Mouse (Mus musculus) 416B (cell line): ENCODE data around the gene Podxl.

Experiments
- DNase-seq: peaks from one replicate; pipeline ENCODE4 v3.0.0; 2011; ENCODE audit warnings: low read depth

Gene Podxl

DNA sequence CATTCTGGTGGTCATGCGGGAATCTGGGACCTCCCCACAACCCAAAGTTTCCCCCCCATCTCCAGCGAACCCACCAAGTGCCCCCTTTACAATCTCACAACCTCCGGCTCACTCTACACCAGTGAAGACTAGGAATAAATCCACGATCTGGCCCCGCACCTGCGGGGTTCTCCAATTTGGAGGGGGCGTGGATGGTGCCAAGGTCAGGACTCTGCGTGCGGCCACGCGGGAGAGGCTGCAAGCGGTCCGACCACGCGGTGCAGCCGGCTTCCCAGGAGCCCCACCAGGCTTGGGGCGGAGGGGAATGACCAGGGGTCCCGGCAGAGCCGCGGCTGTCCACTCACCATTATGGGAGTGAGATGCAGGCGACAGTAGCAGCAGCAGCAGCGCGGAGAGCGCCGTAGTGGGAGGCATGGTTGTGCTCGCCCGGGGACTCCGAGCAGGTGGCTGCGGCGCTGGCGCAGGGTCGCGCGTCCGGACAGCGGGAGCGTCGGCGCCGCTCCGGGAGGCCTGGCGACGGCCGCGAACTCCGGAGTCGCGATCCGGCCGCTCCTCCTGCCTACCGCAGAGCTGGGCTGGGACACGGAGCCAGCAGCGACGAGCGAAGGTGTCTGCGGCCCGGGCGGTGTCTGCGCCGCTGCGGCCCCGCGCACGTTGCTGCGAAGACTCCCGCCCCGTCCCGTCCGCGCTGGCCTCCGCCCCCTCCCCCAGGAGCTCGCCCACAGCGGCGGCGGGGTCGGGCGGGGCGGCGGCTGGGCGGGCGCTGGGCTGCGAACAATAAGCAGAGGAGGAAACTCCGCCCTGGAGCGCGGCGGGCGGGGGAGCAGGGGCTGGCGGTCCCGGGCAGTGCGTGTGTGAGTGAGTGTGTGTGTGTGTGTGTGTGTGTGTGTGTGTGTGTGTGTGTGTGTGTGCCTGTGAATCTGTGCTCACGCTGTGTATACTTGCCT is at the start of gene Podxl:
Podxl (minus strand) TSS at position 747 of the 947 bp plus-strand sequence.
- DNase-seq: peak; percentile 79

DNA sequence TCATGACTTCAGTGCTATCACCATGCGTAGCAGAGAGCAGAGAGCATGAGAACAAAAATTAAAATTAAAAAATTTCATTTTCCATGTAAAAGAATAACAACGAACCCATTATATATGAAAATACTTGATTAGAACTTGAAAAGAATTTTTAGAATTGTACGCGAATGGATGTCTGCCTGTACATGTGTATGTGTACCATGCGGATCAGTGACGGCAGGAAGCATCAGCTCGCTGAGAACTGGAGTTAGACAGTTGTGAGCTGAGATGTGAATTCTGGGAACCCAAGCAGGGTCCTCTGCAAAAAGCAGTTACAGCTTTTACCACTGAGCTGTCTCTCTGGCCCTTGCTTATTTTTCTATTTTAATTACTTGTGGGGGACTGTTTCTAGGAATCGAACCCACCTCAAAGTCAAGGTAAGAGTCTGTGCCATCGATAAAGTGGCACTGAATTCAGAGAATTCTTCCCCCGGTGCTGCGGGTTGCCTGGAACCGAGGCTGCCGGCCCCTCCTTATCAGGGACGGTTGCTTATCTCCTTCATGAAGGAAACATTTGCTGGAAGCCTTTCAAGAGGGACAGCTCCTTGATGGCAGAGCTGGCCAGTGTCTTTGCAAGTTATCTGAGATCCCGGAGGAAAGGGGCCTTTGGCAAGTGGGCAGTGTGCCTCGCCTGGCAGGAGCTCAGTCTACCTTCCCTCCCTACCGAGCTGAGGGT is 48.9 kb upstream of the Podxl start:
- peak; percentile 53 for DNase-seq

DNA sequence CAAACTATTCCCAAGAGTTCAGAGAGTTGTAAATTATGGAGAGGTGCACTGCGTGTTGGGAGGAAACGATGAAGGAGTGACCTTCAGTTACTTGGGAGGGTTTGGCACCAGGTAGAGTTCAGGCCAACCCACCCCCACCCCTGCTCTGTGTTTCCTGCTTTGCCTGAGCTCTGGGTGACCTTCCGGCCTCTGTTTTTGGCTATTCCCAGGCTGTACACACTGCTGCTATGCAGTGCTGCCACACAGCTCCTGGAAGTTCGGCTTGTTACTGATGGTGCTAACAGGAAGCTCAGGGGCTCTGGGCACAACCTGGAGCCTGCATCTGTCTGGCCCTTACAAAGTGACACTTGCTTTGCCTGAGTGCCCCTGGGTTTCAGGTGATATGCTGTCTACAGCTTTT is 42.6 kb upstream of the Podxl start:
- no peak for DNase-seq

DNA sequence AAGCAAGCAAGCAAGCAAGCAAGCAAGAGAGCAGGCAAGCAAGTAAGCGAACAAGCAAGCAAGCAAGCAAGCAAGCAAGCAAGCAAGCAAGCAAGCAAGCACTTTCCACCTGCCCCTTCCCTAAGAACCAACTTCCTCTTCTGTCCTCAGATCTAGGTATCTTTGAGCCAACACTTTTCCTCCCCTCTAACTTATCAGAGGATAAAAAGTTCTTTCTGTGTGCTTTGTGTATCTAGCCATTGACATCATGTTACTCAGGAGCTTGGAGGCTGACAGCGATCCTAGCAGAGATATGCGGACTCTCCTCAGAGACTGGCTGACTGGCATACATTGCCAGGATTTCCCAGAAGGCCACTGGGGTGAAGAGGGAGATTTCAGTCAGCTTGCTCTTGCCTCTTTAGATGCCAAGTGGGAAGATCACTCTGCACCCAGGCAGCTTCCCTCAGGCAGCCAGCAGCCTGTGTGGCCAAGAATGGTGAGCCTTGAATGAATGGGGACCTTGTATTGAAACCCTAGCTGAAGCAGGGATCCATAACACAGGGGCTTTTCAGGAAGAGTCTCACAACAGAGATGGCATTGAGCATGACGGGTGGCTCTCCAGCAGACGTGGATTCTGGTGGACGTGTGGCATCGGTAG is 41.0 kb upstream of the Podxl start:
- no peak for DNase-seq

DNA sequence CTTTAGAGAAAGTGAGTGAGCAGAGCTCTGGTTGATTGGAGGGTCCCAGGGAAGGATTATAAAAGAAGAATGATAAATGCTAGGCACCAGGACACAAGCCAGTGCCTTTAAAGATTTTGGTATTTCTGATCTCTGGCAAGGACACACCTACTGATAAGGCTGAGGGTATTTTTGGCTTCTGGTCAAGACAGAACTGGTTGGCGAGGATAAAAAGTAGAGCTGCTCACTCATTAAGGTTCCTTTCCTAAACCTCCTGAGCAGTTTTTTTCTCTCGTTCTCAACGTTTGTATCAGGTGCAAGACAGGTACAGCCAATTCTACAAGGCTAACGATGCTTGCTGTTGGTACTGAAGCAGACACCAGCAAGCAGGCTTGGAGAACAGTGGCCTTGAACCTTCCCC is 38.7 kb upstream of the Podxl start:
- no peak for DNase-seq

DNA sequence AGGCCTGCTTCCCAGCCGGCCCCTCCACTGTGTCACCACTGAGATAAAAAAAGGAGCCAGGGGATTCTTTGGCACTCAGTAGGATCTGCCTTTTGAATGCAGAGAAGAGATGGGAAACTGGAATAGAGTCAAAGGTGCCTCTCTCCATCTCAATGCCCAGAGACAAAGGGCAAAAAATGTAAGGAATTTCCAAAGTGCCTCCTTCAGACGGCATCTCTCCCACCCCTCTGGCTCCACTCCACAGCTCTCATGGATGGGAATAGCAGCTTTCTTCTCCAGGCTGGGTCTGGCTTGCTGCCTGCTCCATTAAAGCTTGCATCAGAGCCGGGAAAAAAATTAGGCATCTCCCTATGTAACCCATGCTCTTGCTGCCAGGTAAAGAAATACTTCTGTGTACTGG is 37.4 kb upstream of the Podxl start:
- DNase-seq: no peak

DNA sequence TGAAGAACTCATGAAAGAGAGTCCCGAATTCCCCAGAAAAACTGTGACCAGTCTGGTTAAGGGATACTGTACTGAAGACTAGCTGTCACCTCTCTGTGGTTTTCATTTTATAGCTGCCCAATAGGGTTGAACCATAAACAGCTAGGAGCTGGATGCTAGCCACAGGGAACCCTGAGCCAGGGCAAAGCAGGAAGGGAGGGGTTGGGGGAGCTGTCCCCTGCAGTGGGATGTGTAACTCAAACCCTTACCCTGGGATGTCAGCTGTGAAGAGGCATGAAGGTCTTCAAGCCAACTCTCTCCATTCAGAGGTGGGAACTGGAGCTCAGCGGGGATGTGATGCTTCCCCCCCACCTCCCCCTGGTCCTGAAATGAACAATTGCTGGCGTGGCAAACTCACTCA is 36.1 kb upstream of the Podxl start:
- no peak for DNase-seq

DNA sequence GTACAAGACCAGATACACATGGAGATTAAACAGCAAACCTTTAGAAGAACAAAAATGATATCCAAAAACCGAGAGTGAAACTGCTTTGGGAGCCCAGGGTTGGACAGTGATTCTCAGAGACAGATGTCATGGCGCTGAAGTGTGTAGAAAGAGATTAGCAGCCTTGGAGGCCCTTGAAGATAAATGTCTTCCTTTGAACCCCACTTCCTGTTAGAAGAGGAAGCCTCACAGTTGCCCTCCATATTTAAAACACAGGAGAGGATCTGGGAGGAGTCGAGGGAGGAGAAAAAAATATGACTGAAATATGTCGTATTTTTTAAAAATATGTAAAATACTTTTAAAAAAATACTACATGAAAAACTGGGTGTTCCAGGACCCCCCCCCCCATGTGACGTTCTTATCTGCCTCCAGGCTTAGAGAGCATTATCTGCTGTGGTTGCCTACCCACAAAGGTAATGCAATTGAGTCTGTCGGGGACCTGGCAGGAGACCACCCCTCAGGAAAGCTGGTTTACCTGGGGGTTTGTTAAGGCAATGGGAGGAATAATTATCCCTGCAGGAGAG is 34.6 kb upstream of the Podxl start:
- peak; percentile 32 for DNase-seq

DNA sequence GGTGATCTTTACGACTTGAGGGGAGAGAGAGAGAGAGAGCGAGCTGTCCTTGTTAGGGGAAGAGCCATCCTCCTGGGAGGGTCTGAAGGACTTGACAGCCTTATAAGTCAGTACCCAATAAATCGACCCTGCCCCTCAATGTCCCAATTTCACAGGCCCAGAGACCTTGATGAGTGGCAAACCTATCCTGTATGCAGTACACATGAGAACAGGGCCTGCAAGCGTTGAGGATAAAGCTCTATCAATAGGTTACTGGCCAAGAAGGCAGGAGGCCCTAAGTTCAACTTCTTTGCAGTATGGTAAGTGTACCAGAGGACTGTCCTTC is 33.3 kb upstream of the Podxl start:
- DNase-seq: no peak

DNA sequence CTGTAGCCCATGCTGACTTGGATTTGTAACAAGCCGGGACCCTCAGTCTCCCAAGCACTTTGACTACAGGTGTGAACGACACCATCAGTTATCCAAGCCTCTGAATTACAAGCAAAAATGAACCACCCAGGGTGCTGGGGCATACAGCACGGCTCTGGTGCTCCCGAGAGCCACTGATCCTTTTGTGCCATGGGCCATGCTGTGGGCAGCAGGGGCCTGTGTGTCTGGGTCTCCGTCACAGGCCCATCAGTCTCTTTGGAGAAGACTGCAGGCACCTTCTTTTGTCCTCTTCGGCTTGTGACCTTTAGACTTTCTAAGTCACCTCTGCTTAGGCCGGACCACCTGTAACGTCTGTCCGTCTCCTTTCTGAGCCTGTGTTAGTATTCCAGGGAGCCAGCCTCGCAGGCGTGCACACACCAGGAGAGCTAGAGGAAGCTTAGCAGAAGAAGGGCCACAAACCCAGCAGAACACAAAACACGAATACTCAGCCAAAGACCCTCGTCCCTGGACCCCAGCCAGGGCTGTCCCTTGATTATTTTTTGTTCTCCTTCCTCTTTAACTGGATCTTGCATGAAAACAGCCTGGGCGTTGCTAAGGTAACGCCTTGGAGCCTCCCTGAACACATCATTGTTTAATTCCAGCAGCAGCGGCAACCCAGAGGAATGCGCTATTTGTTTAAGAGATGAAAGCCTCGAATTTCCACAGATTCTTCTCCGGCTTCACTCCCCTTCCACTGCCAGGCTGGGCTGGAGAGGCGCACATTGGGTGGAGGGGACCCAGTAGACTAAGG is 32.8 kb upstream of the Podxl start:
- no peak for DNase-seq

DNA sequence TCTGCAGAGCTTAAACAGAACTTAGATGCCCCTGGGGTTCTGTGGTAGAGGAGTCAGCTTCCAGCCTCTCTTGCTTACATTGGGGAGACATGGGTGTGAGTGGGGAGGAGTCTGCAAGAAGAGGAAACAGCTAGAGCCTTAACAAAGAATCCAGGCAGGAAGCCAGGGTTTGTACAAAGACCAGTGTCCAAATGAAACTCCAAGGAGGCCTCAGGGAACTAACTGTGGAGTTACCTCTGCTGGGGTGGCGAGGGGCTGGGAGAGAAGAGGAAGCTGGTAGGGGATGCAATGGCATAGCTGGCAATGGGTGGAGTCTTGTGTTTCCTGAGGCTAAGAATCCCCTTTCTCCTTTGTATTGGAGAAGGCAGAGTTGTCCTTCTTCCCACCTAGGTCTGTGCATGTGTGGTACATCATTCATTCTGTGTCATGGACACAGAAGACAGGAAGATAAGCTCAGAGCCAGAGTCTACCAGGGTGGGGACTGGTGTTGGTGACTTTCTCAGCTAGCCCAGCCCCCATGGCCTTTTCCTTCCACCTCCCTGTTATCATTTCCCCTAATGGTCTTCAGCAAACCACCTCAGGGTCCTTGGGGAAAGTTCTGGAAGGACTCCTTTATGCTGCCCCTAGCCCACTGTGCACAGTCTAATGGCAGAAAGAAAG is 28.9 kb upstream of the Podxl start:
- DNase-seq: peak; percentile 16

DNA sequence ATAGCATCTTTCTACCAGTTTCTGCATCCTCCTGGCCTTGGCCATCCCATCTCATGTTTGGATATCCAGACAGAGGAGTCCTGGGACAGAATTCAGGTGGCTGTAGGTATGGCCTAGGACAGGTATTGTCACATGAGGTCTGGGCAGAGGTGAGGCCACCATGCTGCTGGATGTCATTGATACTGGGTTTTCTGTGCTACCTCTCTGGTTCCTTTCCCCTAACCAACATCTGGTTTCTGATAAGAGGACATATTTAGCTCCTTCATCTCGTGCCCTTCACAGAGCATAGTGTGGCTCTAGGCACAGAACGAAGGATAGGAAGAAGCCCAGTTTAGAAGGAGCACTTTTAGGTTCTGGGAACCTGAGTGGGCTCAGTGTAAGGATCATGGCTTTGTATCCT is 28.3 kb upstream of the Podxl start:
- no peak for DNase-seq

DNA sequence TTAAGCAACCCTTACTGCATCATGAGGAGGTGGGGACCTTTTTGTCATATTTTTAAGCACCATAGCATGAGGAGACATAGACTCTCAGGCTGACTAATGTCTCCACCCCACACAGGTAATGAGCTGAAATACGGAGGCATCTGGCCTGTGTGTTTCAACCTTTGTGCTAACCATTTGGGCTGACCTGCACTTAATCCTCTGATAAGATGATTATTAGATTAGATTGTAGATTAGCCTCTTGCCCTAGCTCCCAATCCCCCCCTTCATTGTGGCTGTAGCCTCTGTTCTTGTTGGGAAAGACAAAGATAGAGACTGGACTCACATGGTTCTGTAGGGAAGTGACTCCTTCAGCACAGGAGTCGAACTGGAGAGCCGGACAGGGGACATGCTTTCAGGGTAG is 27.9 kb upstream of the Podxl start:
- DNase-seq: no peak

DNA sequence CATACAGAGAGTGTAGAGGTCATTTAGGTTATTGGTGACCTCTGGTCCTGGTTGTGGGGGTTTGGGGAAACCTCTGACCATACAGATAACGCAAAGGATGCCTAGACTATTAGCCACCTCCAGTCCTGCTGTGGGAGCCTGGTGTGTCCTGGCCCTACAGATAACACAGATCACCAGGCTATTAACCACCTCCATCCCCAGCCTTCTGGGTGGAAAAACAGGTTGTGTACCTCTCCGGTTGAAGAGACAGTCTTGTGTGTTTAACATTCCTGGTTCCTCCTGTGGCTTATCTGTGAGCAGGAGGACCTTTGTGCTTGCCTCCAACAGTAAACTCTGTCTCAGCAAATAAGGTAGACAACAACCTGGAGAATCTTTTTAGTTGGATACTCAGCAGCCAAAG is 27.0 kb upstream of the Podxl start:
- no peak for DNase-seq

DNA sequence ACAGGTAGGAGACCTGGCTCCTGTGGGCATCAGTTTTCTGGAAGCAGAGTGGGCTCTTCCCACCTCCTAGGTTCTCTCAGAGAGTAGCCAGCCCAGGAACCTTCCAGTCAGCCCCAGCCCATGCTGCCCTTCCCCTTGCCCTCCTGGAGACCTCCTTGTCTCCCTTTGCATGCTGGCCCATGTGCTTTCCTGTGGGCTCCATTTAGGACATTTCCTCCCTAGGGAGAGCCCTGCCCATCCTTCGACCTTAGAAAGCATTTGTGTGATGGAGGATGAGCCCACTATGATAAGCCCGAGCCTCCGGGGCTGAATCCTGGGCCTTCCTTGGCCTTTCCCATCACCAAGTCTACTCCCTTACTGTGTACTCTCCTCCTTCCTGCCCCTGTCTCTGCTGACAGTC is 25.5 kb upstream of the Podxl start:
- no peak for DNase-seq

DNA sequence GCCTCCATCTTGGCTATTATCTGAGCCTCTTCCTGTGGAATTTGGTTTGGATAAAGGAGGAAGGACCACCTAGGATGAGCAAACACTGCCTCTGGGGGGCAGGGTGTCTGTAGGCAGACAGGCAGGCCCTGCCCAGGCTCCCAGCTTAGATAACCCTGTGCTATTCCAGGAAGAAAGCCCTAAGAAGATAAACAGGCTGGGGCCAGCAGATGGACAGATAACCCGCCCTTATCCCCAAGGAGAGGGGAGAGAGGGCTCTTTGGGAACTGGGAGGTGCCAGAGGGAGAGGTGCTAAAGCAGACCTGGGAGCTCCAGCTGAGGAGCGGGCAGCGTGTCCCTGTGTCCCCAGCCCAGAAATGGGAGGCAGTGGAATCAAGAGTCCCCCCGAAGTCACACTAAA is 23.9 kb upstream of the Podxl start:
- DNase-seq: no peak

DNA sequence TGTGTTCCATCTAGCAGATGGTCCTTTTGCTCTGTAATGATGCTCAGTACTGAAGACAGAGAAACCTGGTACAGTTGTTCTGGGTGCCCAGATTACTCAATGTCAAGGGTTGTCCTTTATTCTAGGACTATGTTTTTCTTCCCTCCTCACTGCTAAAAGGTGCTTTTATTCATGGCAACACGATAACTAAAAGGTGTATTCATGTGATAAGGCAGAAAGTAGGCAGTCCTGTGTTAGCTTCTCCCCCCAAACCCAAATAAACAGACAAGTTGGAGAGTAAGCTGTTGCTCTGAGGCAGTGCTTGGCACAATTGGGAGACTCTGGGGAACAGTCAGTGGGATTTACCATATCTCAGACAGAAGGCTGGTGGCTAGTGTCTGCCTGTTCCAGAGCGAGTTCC is 22.3 kb upstream of the Podxl start:
- DNase-seq: no peak

DNA sequence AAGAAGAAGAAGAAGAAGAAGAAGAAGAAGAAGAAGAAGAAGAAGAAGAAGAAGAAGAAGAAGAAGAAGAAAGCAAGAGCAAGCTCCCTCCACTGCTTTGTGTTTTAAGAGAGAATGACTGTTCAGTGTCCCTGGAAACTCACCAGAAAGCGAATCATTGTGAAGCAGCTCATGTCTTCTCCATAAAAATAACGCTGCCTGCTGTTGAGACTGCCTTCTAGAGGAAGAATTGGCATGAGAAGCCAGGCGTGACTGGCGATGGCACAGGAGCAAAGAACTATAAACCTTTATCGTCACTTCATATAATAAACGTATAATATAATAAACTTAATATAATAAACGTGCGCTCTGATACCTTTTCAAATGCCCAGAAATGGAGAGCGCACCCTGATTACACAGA is 12.4 kb upstream of the Podxl start:
- no peak for DNase-seq

DNA sequence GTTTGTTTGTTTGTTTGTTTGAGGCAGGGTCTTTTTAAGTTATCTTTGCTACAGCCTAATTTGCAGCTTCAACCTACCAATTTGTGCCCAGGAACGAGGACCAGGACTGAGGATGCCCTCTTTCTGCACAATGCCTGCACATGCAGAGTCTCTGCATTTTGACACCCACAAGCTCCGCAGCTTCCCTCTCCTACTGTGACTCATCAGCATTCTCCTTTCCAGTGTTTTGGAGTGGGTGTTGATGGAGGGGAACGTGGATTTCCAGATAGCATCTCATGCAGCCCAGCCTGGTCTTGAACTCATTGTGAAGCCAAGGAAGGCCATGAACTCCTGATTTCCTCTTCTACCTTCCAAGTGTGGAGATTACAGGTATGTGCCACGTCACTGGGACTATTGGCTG is 11.3 kb upstream of the Podxl start:
- no peak for DNase-seq

DNA sequence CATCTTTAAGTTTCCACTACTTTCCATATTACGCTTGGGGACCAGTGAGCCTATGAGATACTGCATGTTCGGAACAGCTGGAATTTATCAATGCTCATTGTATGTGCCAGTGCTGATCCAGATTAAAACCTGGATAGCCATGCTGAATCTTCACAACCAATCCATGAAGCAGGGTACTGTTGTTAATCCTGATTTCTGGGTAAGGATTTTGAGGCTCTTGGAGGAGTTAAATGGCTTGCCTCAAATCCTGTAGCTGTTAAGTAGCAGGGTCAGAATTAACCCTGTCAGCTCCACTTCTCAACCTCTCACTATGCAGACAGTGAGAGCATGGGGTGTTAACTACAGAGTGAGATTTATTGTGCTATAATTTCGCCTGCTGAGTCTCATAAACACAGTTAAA is 7.7 kb upstream of the Podxl start:
- no peak for DNase-seq

DNA sequence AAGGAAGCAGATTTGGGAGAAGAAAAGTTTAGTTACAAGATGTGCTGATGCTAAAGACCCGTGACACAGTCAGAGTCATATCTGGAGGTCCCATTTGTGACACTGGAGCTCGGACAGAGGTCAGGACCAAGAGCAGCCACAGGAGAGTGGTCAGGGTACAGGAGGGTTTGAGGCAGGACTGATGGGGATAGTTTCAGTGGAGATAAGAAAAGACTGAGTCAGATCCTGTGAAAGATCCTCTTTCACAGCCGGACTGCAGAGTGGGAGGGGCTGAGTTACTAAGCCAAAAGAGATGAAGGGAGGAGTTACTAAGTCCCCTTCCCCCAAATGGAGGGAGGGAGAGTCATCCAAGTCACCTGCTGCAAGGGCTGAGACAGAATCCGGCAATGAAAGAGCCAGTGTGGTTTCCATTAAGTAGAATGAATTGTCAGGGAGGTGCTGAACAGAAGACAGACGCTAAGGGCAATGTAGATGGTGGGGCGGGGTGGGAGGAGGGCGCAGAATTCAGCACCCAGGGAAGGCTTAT is 4.4 kb upstream of the Podxl start:
- peak; percentile 89 for DNase-seq
